Mouse (Mus musculus) G1E (cell line): ENCODE results near the gene Colgalt2. TPM values are rescaled to one million over a fixed set of nuclear protein-coding genes. Genes with fewer than 3 reads are reported as not detected.

Source experiments
- ATAC-seq: 2 replicates; pipeline ENCODE4 v1.8.0; 2016; ENCODE audit warnings: mild to moderate bottlenecking; ENCODE audit not compliant: insufficient number of reproducible peaks, poor library complexity, low FRiP score, severe bottlenecking; ENCODE audit errors: extremely low read depth
- DNase-seq: peaks from one replicate; pipeline ENCODE4 v3.0.0; 2012; ENCODE audit warnings: low spot score
- H3K27me3 ChIP-seq: 2 replicates; pipeline ENCODE4 v1.6.1; 2012; ENCODE audit warnings: mild to moderate bottlenecking, low read length, inconsistent platforms; ENCODE audit not compliant: insufficient read depth
- H3K36me3 ChIP-seq: replicated peaks from 2 replicates; pipeline ENCODE3; 2012; ENCODE audit warnings: mild to moderate bottlenecking, inconsistent platforms
- H3K4me1 ChIP-seq: 2 replicates; pipeline ENCODE4 v1.6.1; 2012; ENCODE audit warnings: low read depth, low read length, inconsistent platforms, mixed read lengths; ENCODE audit not compliant: insufficient read depth
- H3K4me3 ChIP-seq: 2 replicates; pipeline ENCODE4 v1.5.1; 2012; ENCODE audit warnings: low read depth, mild to moderate bottlenecking, inconsistent platforms, low read length, moderate library complexity, mixed read lengths
- H3K9me3 ChIP-seq: replicated peaks from 2 replicates; pipeline ENCODE4 v1.6.1; 2012; ENCODE audit warnings: inconsistent platforms
- CTCF ChIP-seq: IDR thresholded peaks from 2 replicates; pipeline ENCODE4 v1.5.1; 2012; ENCODE audit warnings: low read depth, low read length, inconsistent platforms, mixed read lengths
- GATA1 ChIP-seq: IDR thresholded peaks from 2 replicates; pipeline ENCODE4 v1.6.1; 2012; ENCODE audit warnings: borderline replicate concordance, low read length, inconsistent platforms, mixed read lengths
- GATA2 ChIP-seq: IDR thresholded peaks from 2 replicates; pipeline ENCODE4 v1.6.1; 2012; ENCODE audit warnings: low read depth, low read length, inconsistent platforms, borderline replicate concordance
- POLR2AphosphoS5 ChIP-seq: IDR thresholded peaks from 2 replicates; pipeline ENCODE4 v1.6.1; 2012; ENCODE audit warnings: low read depth, low read length, inconsistent platforms; ENCODE audit not compliant: insufficient replicate concordance
- TAL1 ChIP-seq: conservative IDR thresholded peaks from 2 replicates; pipeline ENCODE4 v1.6.1; 2012; ENCODE audit warnings: low read depth, low read length, inconsistent platforms, mixed read lengths
- polyA plus RNA-seq: library from polyadenylated mRNA; stranded (reverse); fragments of >175 nt; gene quantifications from 2 replicates; pipeline ENCODE4 v1.2.3, GENCODE M21; 2012
- total RNA-seq, 2 experiments: library from RNA; stranded (forward) in 1 of 2; stranded (reverse) in 1 of 2; fragments of 200-1000 nt in 1 of 2; fragments of >200 nt in 1 of 2; fragmentation: Nextera tagmentation in 1 of 2; gene quantifications; 2 replicates each; pipeline ENCODE4 v1.2.3; 2014 to 2017

Gene Colgalt2
- total and polyA plus RNA-seq, 3 experiments: 0.16 TPM; not detected in 2

- H3K4me3 ChIP-seq: no peak overlapping the region
- DNase-seq (no peak), ATAC-seq (no peak)
- TF ChIP-seq POLR2AphosphoS5: no peak
- no peak for TF ChIP-seq CTCF
- TF ChIP-seq GATA1: no peak
- no peak for TF ChIP-seq GATA2
- TF ChIP-seq TAL1: no peak
- no peaks in the 10 kb centered on the region for H3K36me3 ChIP-seq
- H3K4me1 ChIP-seq: no peaks in the 10 kb centered on the region
- H3K27me3 ChIP-seq: peaks cover 3% of the 10 kb centered on the region; the same call in 1 of the 2 replicates
- peaks cover 1% of the 10 kb centered on the region; the same call in 1 of the 2 replicates for H3K9me3 ChIP-seq
Observed at GRCm38 (mm10) chr1:152407021-152407946, 7.7 kb downstream of the Colgalt2 start.

- ATAC-seq: no peak
- no peak for DNase-seq
- Histone ChIP-seq H3K4me1 (no peaks in the 10 kb centered on the region), H3K9me3 (peaks cover 4% of the 10 kb centered on the region), H3K27me3 (peaks cover 3% of the 10 kb centered on the region; the same call in 1 of the 2 replicates), H3K36me3 (no peaks in the 10 kb centered on the region), H3K4me3 (no peak overlapping the region)
- TF ChIP-seq CTCF (no peak), GATA1 (no peak), TAL1 (no peak), GATA2 (no peak), POLR2AphosphoS5 (no peak)
Observed at GRCm38 (mm10) chr1:152409356-152409755, 9.7 kb downstream of the Colgalt2 start.

- peaks cover 6% of the 10 kb centered on the region for H3K9me3 ChIP-seq
- H3K4me3 ChIP-seq: no peak overlapping the region
- no peak for TF ChIP-seq CTCF
- no peak for TF ChIP-seq GATA1
- no peak for TF ChIP-seq TAL1
- no peak for TF ChIP-seq GATA2
- TF ChIP-seq POLR2AphosphoS5: no peak
- H3K27me3 ChIP-seq: peaks cover 3% of the 10 kb centered on the region; the same call in 1 of the 2 replicates
- H3K4me1 ChIP-seq: no peaks in the 10 kb centered on the region
- no peak for DNase-seq
- H3K36me3 ChIP-seq: no peaks in the 10 kb centered on the region
- ATAC-seq: no peak
Observed at GRCm38 (mm10) chr1:152410657-152411056, 11.0 kb downstream of the Colgalt2 start.

GRCm38 (mm10) chr1:152413116-152413515 lies 13.5 kb downstream of the Colgalt2 start:
- H3K4me3 ChIP-seq: no peak overlapping the region
- peaks cover 6% of the 10 kb centered on the region for H3K9me3 ChIP-seq
- DNase-seq (no peak), ATAC-seq (no peak)
- no peaks in the 10 kb centered on the region for H3K4me1 ChIP-seq
- H3K27me3 ChIP-seq: no peaks in the 10 kb centered on the region; the same call in 1 of the 2 replicates
- H3K36me3 ChIP-seq: no peaks in the 10 kb centered on the region
- TF ChIP-seq TAL1 (no peak), GATA2 (no peak), CTCF (no peak), POLR2AphosphoS5 (no peak), GATA1 (no peak)

GRCm38 (mm10) chr1:152413961-152414360 lies 14.3 kb downstream of the Colgalt2 start:
- H3K36me3 ChIP-seq: no peaks in the 10 kb centered on the region

GRCm38 (mm10) chr1:152414451-152414850 lies 14.8 kb downstream of the Colgalt2 start:
- Histone ChIP-seq H3K27me3 (no peaks in the 10 kb centered on the region; the same call in 1 of the 2 replicates), H3K9me3 (peaks cover 6% of the 10 kb centered on the region), H3K36me3 (no peaks in the 10 kb centered on the region), H3K4me3 (no peak overlapping the region), H3K4me1 (no peaks in the 10 kb centered on the region)
- TF ChIP-seq GATA2: no peak
- TF ChIP-seq GATA1: no peak
- TF ChIP-seq CTCF: no peak
- TF ChIP-seq TAL1: no peak
- TF ChIP-seq POLR2AphosphoS5: no peak
- ATAC-seq: no peak
- DNase-seq: no peak

More at GRCm38 (mm10) chr1:152413961-152414360, 14.3 kb downstream of the Colgalt2 start:
- Histone ChIP-seq H3K27me3 (no peaks in the 10 kb centered on the region; the same call in 1 of the 2 replicates), H3K4me1 (no peaks in the 10 kb centered on the region), H3K9me3 (peaks cover 6% of the 10 kb centered on the region), H3K4me3 (no peak overlapping the region)
- TF ChIP-seq CTCF: no peak
- TF ChIP-seq GATA1: no peak
- no peak for TF ChIP-seq POLR2AphosphoS5
- no peak for TF ChIP-seq GATA2
- TF ChIP-seq TAL1: no peak
- ATAC-seq (no peak), DNase-seq (no peak)
